Mouse (Mus musculus) MEL (cell line): Measurements from ENCODE around the gene Tln2. TPM values are rescaled to one million over a fixed set of nuclear protein-coding genes. Genes with fewer than 3 reads are reported as not detected.

Experiments used
- DNase-seq: peaks from one replicate; pipeline ENCODE4 v3.0.0; 2011; ENCODE audit warnings: low read depth, low spot score
- H3K27ac ChIP-seq: 2 replicates; pipeline ENCODE4 v1.5.1; 2012; ENCODE audit warnings: low read depth, mild to moderate bottlenecking, control low read depth, low read length, moderate library complexity; ENCODE audit not compliant: control insufficient read depth
- H3K27me3 ChIP-seq, 2 experiments: fragments of 150-350 bp in 1 of 2; sonication (generic) in 1 of 2; 2 replicates each; pipeline ENCODE4 v1.6.1; 2012; ENCODE audit warnings: low read length in 2 of 2, mild to moderate bottlenecking in 2 of 2, improper control_type of control experiment in 1 of 2, moderate library complexity in 1 of 2; ENCODE audit not compliant: insufficient read depth in 2 of 2, control insufficient read depth in 1 of 2
- H3K36me3 ChIP-seq, 2 experiments: 2 replicates each; pipeline ENCODE4 v1.6.1; 2012 to 2014; ENCODE audit warnings: low read length in 2 of 2, improper control_type of control experiment in 1 of 2, inconsistent platforms in 1 of 2, mild to moderate bottlenecking in 1 of 2; ENCODE audit not compliant: insufficient read depth in 2 of 2, control insufficient read depth in 1 of 2
- H3K4me1 ChIP-seq, 2 experiments: fragments of 150-350 bp in 1 of 2; sonication (generic) in 1 of 2; 2 replicates each; pipeline ENCODE4 v1.6.1; 2012; ENCODE audit warnings: low read length in 2 of 2, improper control_type of control experiment in 1 of 2, mild to moderate bottlenecking in 1 of 2; ENCODE audit not compliant: insufficient read depth in 2 of 2, control insufficient read depth in 1 of 2
- H3K4me3 ChIP-seq, 2 experiments: fragments of 150-350 bp in 1 of 2; sonication (generic) in 1 of 2; 2 replicates each; pipeline ENCODE4 v1.5.1; 2012; ENCODE audit warnings: low read depth in 2 of 2, low read length in 2 of 2, mild to moderate bottlenecking in 2 of 2, moderate library complexity in 2 of 2, control low read depth in 1 of 2, improper control_type of control experiment in 1 of 2; ENCODE audit not compliant: control insufficient read depth in 1 of 2, insufficient read depth in 1 of 2
- H3K79me2 ChIP-seq: 2 replicates; pipeline ENCODE4 v1.6.1; 2012; ENCODE audit warnings: mild to moderate bottlenecking, low read length, moderate library complexity; ENCODE audit not compliant: control insufficient read depth, poor library complexity, insufficient read depth
- H3K9ac ChIP-seq: 2 replicates; pipeline ENCODE4 v1.6.1; 2012; ENCODE audit warnings: low read depth, mild to moderate bottlenecking, control low read depth, low read length, moderate library complexity; ENCODE audit not compliant: control insufficient read depth, poor library complexity, severe bottlenecking
- H3K9me3 ChIP-seq: fragments of 150-350 bp; sonication (generic); replicated peaks from 2 replicates; pipeline ENCODE4 v1.6.1; 2012; ENCODE audit warnings: mild to moderate bottlenecking, low read length, improper control_type of control experiment, moderate library complexity; ENCODE audit not compliant: insufficient read depth
- CTCF ChIP-seq, 3 experiments: IDR thresholded peaks in 2 of 3; conservative IDR thresholded peaks in 1 of 3; 2 replicates each; pipeline ENCODE4 v1.5.1; 2011 to 2012; ENCODE audit warnings: low read length in 3 of 3, low read depth in 2 of 3, mild to moderate bottlenecking in 2 of 3, improper control_type of control experiment in 1 of 3, inconsistent platforms in 1 of 3, mixed read lengths in 1 of 3, moderate library complexity in 1 of 3; ENCODE audit not compliant: control insufficient read depth in 1 of 3, insufficient read depth in 1 of 3, poor library complexity in 1 of 3, severe bottlenecking in 1 of 3
- ELF1 ChIP-seq: IDR thresholded peaks from 2 replicates; pipeline ENCODE4 v1.6.1; 2014; ENCODE audit warnings: low read depth, mild to moderate bottlenecking, inconsistent platforms, low read length, improper control_type of control experiment, moderate library complexity
- HCFC1 ChIP-seq: IDR thresholded peaks from 2 replicates; pipeline ENCODE4 v1.6.1; 2012; ENCODE audit warnings: low read depth, mild to moderate bottlenecking, inconsistent platforms, low read length, improper control_type of control experiment, moderate library complexity
- MAX ChIP-seq: IDR thresholded peaks from 2 replicates; pipeline ENCODE4 v1.6.1; 2011; ENCODE audit warnings: low read length, improper control_type of control experiment
- MAZ ChIP-seq: IDR thresholded peaks from 2 replicates; pipeline ENCODE4 v1.6.1; 2012; ENCODE audit warnings: low read depth, mild to moderate bottlenecking, inconsistent platforms, low read length, improper control_type of control experiment
- MEF2A ChIP-seq: IDR thresholded peaks from 2 replicates; pipeline ENCODE4 v1.6.1; 2014; ENCODE audit warnings: low read depth, mild to moderate bottlenecking, inconsistent platforms, low read length, improper control_type of control experiment; ENCODE audit not compliant: poor library complexity, insufficient replicate concordance, severe bottlenecking; ENCODE audit errors: extremely low read depth
- MYB ChIP-seq: IDR thresholded peaks from 2 replicates; pipeline ENCODE4 v1.6.1; 2011; ENCODE audit warnings: mild to moderate bottlenecking, low read depth, low read length, improper control_type of control experiment
- NELFE ChIP-seq: IDR thresholded peaks from 2 replicates; pipeline ENCODE4 v1.6.1; 2011; ENCODE audit warnings: low read depth, low read length, improper control_type of control experiment
- NRF1 ChIP-seq: IDR thresholded peaks from 2 replicates; pipeline ENCODE4 v1.6.1; 2014; ENCODE audit warnings: low read depth, mild to moderate bottlenecking, inconsistent platforms, low read length, improper control_type of control experiment, moderate library complexity; ENCODE audit not compliant: poor library complexity, insufficient read depth, severe bottlenecking
- POLR2AphosphoS5 ChIP-seq: IDR thresholded peaks from 2 replicates; pipeline ENCODE4 v1.6.1; 2012; ENCODE audit warnings: low read depth, borderline replicate concordance, mild to moderate bottlenecking, inconsistent platforms, low read length, moderate library complexity, mixed read lengths
- RAD21 ChIP-seq: IDR thresholded peaks from 2 replicates; pipeline ENCODE4 v1.6.1; 2011; ENCODE audit warnings: mild to moderate bottlenecking, low read depth, low read length, improper control_type of control experiment
- RCOR1 ChIP-seq: IDR thresholded peaks from 2 replicates; pipeline ENCODE4 v1.6.1; 2012; ENCODE audit warnings: low read depth, mild to moderate bottlenecking, inconsistent platforms, low read length, improper control_type of control experiment
- TAL1 ChIP-seq: IDR thresholded peaks from 2 replicates; pipeline ENCODE4 v1.6.1; 2012; ENCODE audit warnings: mild to moderate bottlenecking, inconsistent platforms, low read length, moderate library complexity, mixed read lengths
- TBP ChIP-seq: IDR thresholded peaks from 2 replicates; pipeline ENCODE4 v1.8.0; 2011; ENCODE audit warnings: low read depth, low read length, improper control_type of control experiment
- TCF12 ChIP-seq: IDR thresholded peaks from 2 replicates; pipeline ENCODE4 v1.6.1; 2014; ENCODE audit warnings: low read depth, mild to moderate bottlenecking, inconsistent platforms, low read length, improper control_type of control experiment, moderate library complexity
- UBTF ChIP-seq: IDR thresholded peaks from 2 replicates; pipeline ENCODE4 v1.6.1; 2012; ENCODE audit warnings: low read depth, mild to moderate bottlenecking, inconsistent platforms, low read length, improper control_type of control experiment, moderate library complexity, borderline replicate concordance; ENCODE audit not compliant: insufficient read depth
- polyA plus RNA-seq, 2 experiments: library from polyadenylated mRNA; stranded (reverse) in 1 of 2; unstranded in 1 of 2; fragments of >175 nt in 1 of 2; fragments of >200 nt in 1 of 2; gene quantifications; 2 replicates each; pipeline versions ENCODE4 v1.2.1 to v1.2.4; 2012; ENCODE audit warnings: low replicate concordance in 2 of 2, low read depth in 1 of 2; ENCODE audit not compliant: insufficient read length in 2 of 2, insufficient read depth in 1 of 2, missing spikeins in 1 of 2
- total RNA-seq: library from RNA; depleted of rRNA; stranded (reverse); fragments of 300-350 nt; gene quantifications from 2 replicates; pipeline ENCODE4 v1.2.3, GENCODE M21; 2012

The Tln2 gene
- total and polyA plus RNA-seq, 3 experiments, result not detected

GRCm38 (mm10) chr9:67354356-67354755 is 205.1 kb downstream of the Tln2 start:
- H3K9me3 ChIP-seq, result no peaks in the 10 kb centered on the region
- H3K27ac ChIP-seq, result no peak overlapping the region
- no peaks in the 10 kb centered on the region for H3K79me2 ChIP-seq
- TF ChIP-seq UBTF (no peak), MAZ (no peak), TBP (no peak), NELFE (no peak), TCF12 (no peak), MAX (no peak), MEF2A (no peak), CTCF (IDR thresholded peaks at IDR 0.05 in 2 of 3, conservative IDR thresholded peaks at IDR 0.05 in 1 of 3; ENCODE audit: control insufficient read depth in 1 of 3, insufficient read depth in 1 of 3, low read depth in 2 of 3, low read length in 3 of 3, poor library complexity in 1 of 3, severe bottlenecking in 1 of 3) (no peak), NRF1 (no peak), HCFC1 (no peak), ELF1 (no peak), RAD21 (no peak), TAL1 (no peak), MYB (no peak), POLR2AphosphoS5 (no peak)
- no peak overlapping the region for H3K9ac ChIP-seq
- no peaks in the 10 kb centered on the region for H3K27me3 ChIP-seq
- H3K36me3 ChIP-seq, result no peaks in the 10 kb centered on the region
- DNase-seq, result no peak
- H3K4me1 ChIP-seq, result no peaks in the 10 kb centered on the region
- H3K4me3 ChIP-seq, result no peak overlapping the region

GRCm38 (mm10) chr9:67353365-67353764 is 206.1 kb downstream of the Tln2 start:
- no peaks in the 10 kb centered on the region for H3K79me2 ChIP-seq
- no peaks in the 10 kb centered on the region for H3K36me3 ChIP-seq
- TF ChIP-seq RCOR1, result no peak
- TF ChIP-seq, all 39 proteins: peak for 0
- H3K9ac ChIP-seq, result no peak overlapping the region
- no peaks in the 10 kb centered on the region for H3K27me3 ChIP-seq
- no peaks in the 10 kb centered on the region for H3K9me3 ChIP-seq
- H3K27ac ChIP-seq, result no peak overlapping the region
- H3K4me3 ChIP-seq, result no peak overlapping the region
- DNase-seq, result no peak
- no peaks in the 10 kb centered on the region for H3K4me1 ChIP-seq
